Mouse (Mus musculus): Measurements from ENCODE around the gene Trem1.

DNA sequence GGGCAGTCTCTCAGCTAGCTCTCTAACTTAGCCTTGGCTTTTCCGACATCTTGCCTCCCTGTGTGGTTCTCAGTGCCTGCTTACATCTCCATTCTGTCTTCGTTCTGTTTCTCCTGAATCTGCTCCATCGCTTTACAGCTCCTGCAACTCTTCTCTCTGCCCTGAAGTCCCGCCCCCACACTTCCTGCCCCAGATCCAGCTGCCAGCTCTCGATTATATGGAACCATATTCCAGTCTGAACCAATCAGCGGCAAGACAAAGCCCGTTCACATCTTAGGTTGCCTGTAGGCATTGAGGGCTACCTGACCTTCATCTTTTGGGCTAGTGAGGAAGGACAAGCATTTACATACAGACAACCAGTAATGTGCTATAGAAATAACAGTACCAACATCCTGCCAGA is 18.1 kb downstream of the Trem1 start:
- TF ChIP-seq MAFK (IDR thresholded peaks at IDR 0.05; ENCODE audit: insufficient read depth, low read depth, low read length) (no peak), CHD2 (IDR thresholded peaks at IDR 0.05; ENCODE audit: low read depth, low read length) (no peak), ZNF384 (IDR thresholded peaks at IDR 0.05; ENCODE audit: low read depth, low read length) (no peak), ZC3H11A (IDR thresholded peaks at IDR 0.05; ENCODE audit: borderline replicate concordance, low read depth, low read length) (no peak)

Measured in ES-E14 (cell line).